Mouse (Mus musculus) ES-CJ7 (cell line): ENCODE measurements around the gene Yipf2.

Source experiments
- DNase-seq: peaks from one replicate; pipeline ENCODE4 v3.0.0; 2011; ENCODE audit warnings: low read depth, low spot score

Gene Yipf2

DNA sequence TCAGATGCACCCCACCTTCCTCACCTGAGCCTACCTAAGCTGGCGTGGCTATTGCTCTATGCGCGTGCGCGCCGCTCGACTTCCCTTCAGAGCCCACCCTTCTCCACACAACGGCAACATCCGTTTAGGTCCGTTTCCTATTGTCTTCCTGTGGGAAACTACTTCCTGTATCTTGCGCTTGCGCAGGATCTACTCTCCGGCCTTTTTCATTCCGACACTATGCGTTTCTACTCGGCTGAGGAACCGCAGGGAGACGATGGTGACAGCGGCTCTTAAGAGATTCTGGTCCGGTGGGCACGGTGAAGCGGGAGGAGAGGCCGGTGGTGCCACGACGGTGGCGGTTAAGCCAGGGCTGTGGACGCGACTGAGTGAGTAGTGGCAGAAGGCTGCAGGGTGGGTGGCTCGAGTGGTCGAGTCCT, at the start of gene Yipf2, which contains the start of gene Timm29:
TSS of gene Yipf2 (minus strand) at position 126 of the 419 bp plus-strand sequence.
TSS of gene Timm29 (plus strand) at position 20 of the 419 bp plus-strand sequence.
- DNase-seq: peak; percentile 99

DNA sequence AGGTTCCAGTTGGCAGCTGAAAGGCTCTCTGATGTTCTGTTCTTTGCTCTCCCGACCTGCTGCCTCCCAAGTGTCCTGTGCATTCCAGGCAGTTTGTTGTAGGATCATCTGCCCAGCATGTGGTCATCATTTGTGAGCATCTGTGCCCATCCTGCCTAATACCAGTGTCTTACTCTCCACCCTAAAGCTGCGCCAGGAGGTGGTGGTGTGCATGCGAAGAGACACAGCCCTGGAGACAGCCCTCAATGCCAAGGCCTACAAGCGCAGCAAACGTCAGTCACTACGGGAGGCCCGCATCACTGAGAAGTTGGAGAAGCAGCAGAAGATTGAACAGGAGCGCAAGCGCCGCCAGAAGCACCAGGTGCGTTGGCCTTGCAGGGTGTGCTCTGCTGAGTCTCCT, 46.4 kb upstream of the Yipf2 start:
- no peak for DNase-seq

GRCm38 (mm10) chr9:21635639-21636038, 43.0 kb upstream of the Yipf2 start:
- DNase-seq: no peak

DNA sequence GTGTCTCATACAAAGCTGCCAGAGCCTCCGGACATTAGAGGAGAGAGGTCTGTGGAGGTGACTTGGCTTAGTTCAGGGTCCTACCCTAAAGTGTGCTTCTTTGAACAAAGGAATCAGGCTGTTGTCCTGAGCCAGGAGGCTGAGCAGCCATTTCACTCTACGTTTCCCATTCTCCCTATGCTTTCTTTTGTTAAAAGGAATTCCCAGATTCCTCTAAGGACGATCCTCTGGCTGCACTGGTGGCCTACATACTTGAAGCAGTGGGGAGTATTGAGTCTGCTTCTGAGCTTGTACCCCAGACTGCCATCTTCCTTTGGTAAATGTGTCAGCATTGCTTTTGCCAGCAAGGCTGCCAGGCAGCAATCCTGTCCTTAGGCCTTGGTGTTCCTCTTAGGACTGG, 40.5 kb upstream of the Yipf2 start:
- no peak for DNase-seq

GRCm38 (mm10) chr9:21630673-21631072, 38.0 kb upstream of the Yipf2 start:
- DNase-seq: peak; percentile 58

GRCm38 (mm10) chr9:21627145-21627795, 34.6 kb upstream of the Yipf2 start:
- no peak for DNase-seq

GRCm38 (mm10) chr9:21626571-21626970, 33.9 kb upstream of the Yipf2 start:
- DNase-seq: peak; percentile 45

DNA sequence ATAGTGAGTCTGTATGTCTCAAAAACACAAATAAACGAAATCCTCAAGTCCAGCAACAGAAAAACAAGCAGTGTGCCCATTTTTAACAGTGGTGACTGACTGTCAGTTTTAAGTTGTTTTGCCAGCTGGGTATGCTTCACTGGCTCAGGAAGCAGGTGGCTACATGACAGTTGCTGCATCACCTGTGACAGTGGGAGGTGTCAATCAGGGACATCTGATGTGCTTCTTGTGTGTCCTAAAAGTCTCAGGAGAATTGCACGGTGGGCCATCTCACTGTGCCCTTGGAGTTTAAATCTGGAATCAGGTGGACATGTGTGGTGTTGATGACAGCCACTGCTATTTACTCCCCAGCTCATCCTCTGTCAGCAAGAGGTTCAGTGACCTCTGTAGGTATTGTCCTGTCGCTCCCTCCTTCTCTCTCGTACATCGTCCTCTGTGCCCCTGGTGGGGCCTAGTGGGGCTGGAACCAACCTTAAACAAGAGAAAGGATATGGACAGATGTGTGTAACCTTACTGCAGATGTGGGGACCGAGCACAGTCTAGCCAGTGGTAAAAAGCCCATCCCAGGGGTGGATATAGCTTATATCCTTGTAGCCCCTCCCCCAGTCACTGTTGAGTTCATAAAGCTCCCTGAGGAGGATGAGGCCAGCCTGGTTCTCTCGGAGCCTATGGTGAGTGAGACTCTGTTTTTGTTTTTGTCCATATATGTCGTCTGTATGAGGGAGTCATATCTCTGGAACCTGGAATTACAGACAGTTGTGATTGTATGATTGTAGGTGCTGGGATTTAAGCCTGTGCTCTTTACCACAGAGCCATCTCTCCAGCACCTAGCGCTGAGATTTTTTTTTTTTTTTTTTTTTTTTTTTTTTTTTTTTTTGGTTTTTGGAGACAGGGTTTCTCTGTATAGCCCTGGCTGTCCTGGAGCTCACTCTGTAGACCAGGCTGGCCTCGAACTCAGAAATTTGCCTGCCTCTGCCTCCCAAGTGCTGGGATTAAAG, 33.0 kb upstream of the Yipf2 start:
- DNase-seq: no peak

DNA sequence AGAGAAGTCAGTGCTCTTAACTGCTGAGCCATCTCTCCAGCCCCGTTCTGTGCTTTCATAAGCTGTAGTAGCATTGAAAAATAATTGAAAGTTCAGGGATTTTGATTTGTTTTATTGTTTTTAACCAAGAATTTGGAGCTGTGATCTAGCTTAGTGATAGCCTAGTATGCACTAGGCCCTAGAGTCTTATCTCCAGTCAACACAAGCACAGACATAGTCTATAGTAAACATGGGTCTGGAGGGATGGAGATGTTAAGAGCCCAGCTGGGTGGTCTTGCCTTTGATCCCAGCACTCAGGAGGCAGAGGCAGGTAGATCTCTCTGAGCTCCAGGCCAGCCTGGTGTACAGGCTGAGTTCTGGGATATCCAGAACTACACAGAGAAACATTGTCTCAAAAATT, 30.0 kb upstream of the Yipf2 start:
- no peak for DNase-seq

- DNase-seq: no peak
Observed at GRCm38 (mm10) chr9:21620229-21620628, 27.6 kb upstream of the Yipf2 start.

GRCm38 (mm10) chr9:21617066-21617465, 24.4 kb upstream of the Yipf2 start:
- DNase-seq: no peak

GRCm38 (mm10) chr9:21616232-21616781, 23.7 kb upstream of the Yipf2 start:
- peak; percentile 86 for DNase-seq

DNA sequence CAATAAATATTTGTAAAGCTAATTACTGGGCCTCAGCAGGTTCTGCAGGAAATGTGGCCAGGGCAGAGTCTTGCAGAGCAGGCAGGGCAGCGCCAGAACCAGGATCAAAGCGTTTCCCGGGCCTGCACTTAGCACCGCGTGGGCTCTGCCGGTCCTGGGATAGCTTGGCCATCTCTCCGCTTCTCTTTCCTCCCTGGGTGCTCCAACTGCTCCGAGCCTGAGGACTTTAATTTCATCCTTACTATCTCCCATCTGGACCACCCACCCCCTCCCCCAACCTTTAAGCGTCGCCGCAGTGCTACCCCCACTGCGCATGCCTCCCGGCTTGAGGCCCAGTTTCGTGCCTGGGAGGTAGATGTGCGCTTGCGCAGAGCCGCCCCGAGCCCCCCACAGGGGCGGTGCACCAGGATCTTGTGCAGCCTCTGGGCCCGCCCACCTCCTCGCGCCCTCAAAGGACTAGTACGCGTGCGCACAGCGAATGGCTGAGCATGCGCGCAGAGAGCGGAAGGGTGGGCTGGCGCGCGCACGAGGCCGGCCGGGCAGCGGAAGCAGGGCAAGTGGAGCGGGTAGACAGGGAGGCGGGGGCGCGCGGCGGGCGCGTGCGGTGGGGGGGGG, 23.1 kb upstream of the Yipf2 start, which contains the start of gene Smarca4:
TSS of gene Smarca4 (plus strand) at position 553 of the 615 bp plus-strand sequence.
- DNase-seq: peak; percentile 99

- DNase-seq: peak; percentile 55
Observed at GRCm38 (mm10) chr9:21614864-21615616, 22.4 kb upstream of the Yipf2 start.

- no peak for DNase-seq
Observed at GRCm38 (mm10) chr9:21609861-21610260, 17.2 kb upstream of the Yipf2 start.

- no peak for DNase-seq
Observed at GRCm38 (mm10) chr9:21606648-21607047, 14.0 kb upstream of the Yipf2 start.

DNA sequence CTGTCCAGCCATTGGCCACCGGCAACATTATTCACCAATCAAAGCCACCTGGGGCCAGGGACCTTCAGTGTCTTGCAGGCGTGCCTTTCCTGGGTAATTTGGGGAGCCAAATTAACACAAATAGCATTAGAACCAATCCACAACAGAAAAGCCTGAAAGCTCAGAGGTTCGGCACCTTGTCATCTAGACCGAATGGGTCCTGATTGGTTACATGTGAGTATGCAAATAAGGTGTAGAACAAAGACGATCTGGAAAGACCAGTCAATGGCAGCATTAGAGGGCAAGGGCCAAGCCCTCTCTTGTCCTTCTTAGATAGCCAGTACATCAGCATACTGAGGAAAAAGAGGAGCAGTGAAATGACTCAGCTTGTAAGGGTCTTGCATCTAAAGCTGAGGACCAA, 13.2 kb upstream of the Yipf2 start:
- DNase-seq: peak; percentile 53

DNA sequence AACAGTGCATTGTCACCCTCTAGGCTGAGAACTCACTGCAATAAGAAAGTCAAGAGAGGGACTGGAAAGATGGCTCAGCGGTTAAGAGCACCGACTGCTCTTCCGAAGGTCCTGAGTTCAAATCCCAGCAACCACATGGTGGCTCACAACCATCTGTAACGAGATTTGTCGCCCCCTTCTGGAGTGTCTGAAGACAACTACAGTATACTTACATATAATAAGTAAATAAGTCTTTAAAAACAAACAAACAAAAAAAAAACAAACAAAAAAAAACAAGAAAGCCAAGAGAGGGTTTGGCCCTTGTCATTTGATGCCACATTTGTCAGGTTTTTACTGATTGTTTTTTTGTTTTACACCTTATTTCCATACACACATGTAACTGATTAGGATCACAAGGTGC, 11.5 kb upstream of the Yipf2 start:
- no peak for DNase-seq

DNA sequence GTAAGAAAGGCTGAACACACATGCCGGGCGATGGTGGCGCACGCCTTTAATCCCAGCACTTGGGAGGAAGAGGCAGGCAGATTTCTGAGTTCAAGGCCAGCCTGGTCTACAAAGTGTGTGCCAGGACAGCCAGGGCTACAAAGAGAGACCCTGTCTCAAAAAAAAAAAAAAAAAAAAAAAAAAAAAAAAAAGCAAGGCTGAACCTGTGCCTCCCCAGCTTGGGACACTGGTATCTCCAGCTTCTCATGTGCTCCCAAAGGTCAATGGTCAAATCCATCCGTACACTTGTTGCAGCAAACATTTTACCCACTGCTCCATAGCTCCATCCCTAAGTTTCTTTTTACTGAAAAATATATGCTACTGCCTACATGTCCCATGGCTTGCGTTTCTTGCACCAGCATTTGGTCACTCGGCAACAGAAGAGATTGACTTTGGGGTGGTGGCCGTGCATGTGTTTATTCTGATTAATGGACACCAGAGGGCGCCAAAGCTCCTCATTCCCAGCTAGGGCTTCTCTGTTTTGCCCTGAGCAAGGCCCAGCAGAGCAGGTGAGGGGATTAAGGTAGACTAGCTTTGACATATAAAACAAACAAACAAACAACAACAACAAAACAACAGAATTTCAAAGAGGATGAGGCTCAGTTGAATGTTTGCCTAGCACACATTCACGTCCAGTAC, 9.2 kb upstream of the Yipf2 start:
- peak; percentile 86 for DNase-seq

GRCm38 (mm10) chr9:21601073-21601472, 8.4 kb upstream of the Yipf2 start:
- DNase-seq: no peak
